Mouse (Mus musculus) embryonic facial prominence, embryonic 14.5 days (tissue): Measurements from ENCODE around the gene Heatr5a. TPM values are rescaled to one million over a fixed set of nuclear protein-coding genes. Genes with fewer than 3 reads are reported as not detected.

ENCODE experiments used
- ATAC-seq: fragments of 200-750 bp; cut with Nextera tagmentation; 2 replicates; pipeline ENCODE4 v1.8.0; 2017; ENCODE audit warnings: low read depth, moderate number of reproducible peaks, moderate TSS enrichment
- DNase-seq: peaks from one replicate; pipeline ENCODE4 v3.0.0-alpha.2; 2015; ENCODE audit warnings: low spot score
- H3K27ac ChIP-seq: fragments of 300-500 bp; sonication (generic); replicated peaks from 2 replicates; pipeline ENCODE4 v1.5.1; 2014; ENCODE audit warnings: low read depth, mild to moderate bottlenecking, low read length, moderate library complexity
- H3K27me3 ChIP-seq: fragments of 300-500 bp; sonication (generic); replicated peaks from 2 replicates; pipeline ENCODE4 v1.6.1; 2014; ENCODE audit warnings: low read length; ENCODE audit not compliant: control insufficient read depth, insufficient read depth
- H3K36me3 ChIP-seq: fragments of 300-500 bp; sonication (generic); 2 replicates; pipeline ENCODE4 v1.6.1; 2014; ENCODE audit warnings: low read length, mixed read lengths; ENCODE audit not compliant: control insufficient read depth, insufficient read depth
- H3K4me1 ChIP-seq: fragments of 300-500 bp; sonication (generic); 2 replicates; pipeline ENCODE4 v1.6.1; 2014; ENCODE audit warnings: antibody characterized with exemption, low read length; ENCODE audit not compliant: control insufficient read depth, insufficient read depth
- H3K4me2 ChIP-seq: fragments of 300-500 bp; sonication (generic); 2 replicates; pipeline ENCODE4 v1.6.1; 2014; ENCODE audit warnings: low read depth, mild to moderate bottlenecking, low read length, moderate library complexity, mixed read lengths
- H3K4me3 ChIP-seq: fragments of 300-500 bp; sonication (generic); 2 replicates; pipeline ENCODE4 v1.5.1; 2014; ENCODE audit warnings: low read depth, mild to moderate bottlenecking, low read length
- H3K9ac ChIP-seq: fragments of 300-500 bp; sonication (generic); 2 replicates; pipeline ENCODE4 v1.6.1; 2014; ENCODE audit warnings: low read depth, mild to moderate bottlenecking, low read length, moderate library complexity, mixed read lengths
- H3K9me3 ChIP-seq: fragments of 300-500 bp; sonication (generic); 2 replicates; pipeline ENCODE4 v1.6.1; 2016; ENCODE audit warnings: low read length; ENCODE audit not compliant: control insufficient read depth
- WGBS: fragments of 180-500 bp; shearing (Covaris S2); extraction: QIAGEN DNeasy Blood & Tissue Kit; methylation state at CpG from one replicate; pipeline ENCODE4 v1.1.7; 2014; 5-methylcytosine and 5-hydroxymethylcytosine counted together
- polyA plus RNA-seq: library from polyadenylated mRNA; unstranded; fragments of >200 nt; fragmentation: Nextera tagmentation; extraction: Ambion mirVana; gene quantifications from 2 replicates; pipeline ENCODE4 v1.2.1, GENCODE M21; 2014

Heatr5a gene
- polyA plus RNA-seq, 1 experiment from 2014 or later = 16.0 TPM

DNA sequence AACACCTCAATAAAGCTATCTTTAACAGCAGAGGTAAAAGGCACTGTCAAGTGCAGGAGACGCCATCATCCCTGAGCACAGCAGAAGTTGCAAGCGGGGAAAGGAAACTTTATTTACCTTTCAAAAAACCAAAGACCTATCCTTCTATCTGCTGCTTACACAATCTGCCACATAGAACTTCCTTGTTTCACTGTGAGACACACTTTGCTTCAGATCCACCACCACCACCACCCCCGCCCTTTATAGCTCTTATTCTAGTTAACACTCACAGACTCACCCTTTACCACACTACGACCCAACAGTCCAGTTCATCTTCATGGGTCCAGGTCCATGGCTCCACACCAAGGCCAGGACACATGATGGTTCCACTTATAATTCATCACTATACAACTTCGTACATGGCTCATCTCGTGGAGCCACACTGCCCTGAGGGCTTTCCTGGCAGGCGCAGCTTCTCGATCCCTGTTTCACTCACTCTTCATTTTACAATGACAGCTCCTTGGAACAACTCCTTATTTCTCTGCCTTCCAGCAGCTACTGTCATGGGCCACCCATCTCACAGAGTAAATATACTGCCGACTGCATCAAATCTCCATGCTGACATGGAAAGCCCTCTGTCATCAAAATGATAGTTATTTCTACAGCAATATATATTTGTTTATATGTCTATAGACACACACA, 3.1 kb downstream of the Heatr5a start:
- DNase-seq (no peak), ATAC-seq (no peak)
- Histone ChIP-seq H3K27ac (no peak overlapping the region), H3K4me2 (no peak overlapping the region), H3K36me3 (no peaks in the 10 kb centered on the region), H3K4me3 (no peak overlapping the region), H3K9ac (no peak overlapping the region), H3K27me3 (no peaks in the 10 kb centered on the region), H3K4me1 (0 out of 2 replicates have a peak, but pooled peaks cover 6% of the 10 kb centered on the region), H3K9me3 (0 out of 2 replicates have a peak, but pooled peaks cover 6% of the 10 kb centered on the region)
- 77% methylated on average over 9 of the region's 9 CpGs for WGBS

GRCm38 (mm10) chr12:51957626-51958025, 13.5 kb downstream of the Heatr5a start:
- Histone ChIP-seq H3K9me3 (no peaks in the 10 kb centered on the region), H3K27me3 (no peaks in the 10 kb centered on the region), H3K4me1 (no peaks in the 10 kb centered on the region), H3K27ac (no peak overlapping the region), H3K9ac (no peak overlapping the region), H3K4me3 (no peak overlapping the region), H3K36me3 (peaks cover 67% of the 10 kb centered on the region), H3K4me2 (no peak overlapping the region)
- DNase-seq (peak; percentile 21), ATAC-seq (no peak)
- 77% methylated on average over 6 of the region's 6 CpGs for WGBS

- H3K27ac ChIP-seq = no peak overlapping the region
- ATAC-seq (no peak), DNase-seq (no peak)
- H3K4me2 ChIP-seq = no peak overlapping the region
- no peak overlapping the region for H3K9ac ChIP-seq
- H3K4me1 ChIP-seq = no peaks in the 10 kb centered on the region
- peaks cover 82% of the 10 kb centered on the region for H3K36me3 ChIP-seq
- no peaks in the 10 kb centered on the region for H3K9me3 ChIP-seq
- no peaks in the 10 kb centered on the region for H3K27me3 ChIP-seq
- 84% methylated on average over 10 of the region's 10 CpGs for WGBS
- no peak overlapping the region for H3K4me3 ChIP-seq
Measured at GRCm38 (mm10) chr12:51952309-51952708, 18.8 kb downstream of the Heatr5a start.

DNA sequence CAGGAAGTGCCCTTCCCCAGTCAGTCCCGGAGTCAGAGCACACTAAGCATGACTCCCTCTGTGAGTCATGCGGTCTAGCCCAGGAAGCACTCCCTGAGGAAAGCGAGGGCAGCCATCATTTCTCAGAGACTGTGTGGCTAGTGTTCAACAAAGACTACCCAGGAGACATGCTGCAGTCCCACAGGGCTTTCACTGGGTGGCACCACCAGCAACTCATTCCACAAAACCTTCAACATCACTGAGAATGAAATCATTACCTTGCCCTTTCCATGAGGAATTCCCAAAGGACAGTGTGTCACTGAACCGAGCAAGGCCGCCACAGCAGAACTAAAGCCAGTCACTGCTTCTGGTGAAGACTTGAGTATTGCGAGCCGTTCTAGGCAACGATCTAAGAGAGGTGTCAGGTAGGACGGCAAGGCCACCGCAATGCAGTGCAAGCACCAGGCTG, 23.6 kb downstream of the Heatr5a start:
- DNase-seq (peak; percentile 8), ATAC-seq (no peak; the same call in 1 of the 2 replicates)
- 87% methylated on average over 10 of the region's 10 CpGs for WGBS
- no peak overlapping the region for H3K9ac ChIP-seq
- H3K36me3 ChIP-seq = peaks cover 89% of the 10 kb centered on the region
- H3K4me2 ChIP-seq = no peak overlapping the region
- no peak overlapping the region for H3K4me3 ChIP-seq
- H3K27ac ChIP-seq = no peak overlapping the region
- no peaks in the 10 kb centered on the region for H3K9me3 ChIP-seq
- H3K27me3 ChIP-seq = no peaks in the 10 kb centered on the region
- no peaks in the 10 kb centered on the region for H3K4me1 ChIP-seq

GRCm38 (mm10) chr12:51945331-51945730, 25.8 kb downstream of the Heatr5a start:
- no peaks in the 10 kb centered on the region for H3K4me1 ChIP-seq
- H3K36me3 ChIP-seq = peaks cover 76% of the 10 kb centered on the region
- H3K9me3 ChIP-seq = no peaks in the 10 kb centered on the region
- ATAC-seq (no peak), DNase-seq (no peak)
- H3K27me3 ChIP-seq = no peaks in the 10 kb centered on the region
- H3K9ac ChIP-seq = no peak overlapping the region
- H3K4me2 ChIP-seq = no peak overlapping the region
- WGBS = 90% methylated on average over 9 of the region's 9 CpGs
- H3K27ac ChIP-seq = no peak overlapping the region
- no peak overlapping the region for H3K4me3 ChIP-seq

- no peaks in the 10 kb centered on the region for H3K27me3 ChIP-seq
- no peaks in the 10 kb centered on the region for H3K4me1 ChIP-seq
- H3K36me3 ChIP-seq = peaks cover 64% of the 10 kb centered on the region
- no peak overlapping the region for H3K27ac ChIP-seq
- H3K9ac ChIP-seq = no peak overlapping the region
- no peak for ATAC-seq
- H3K4me3 ChIP-seq = no peak overlapping the region
- WGBS = 80% methylated on average over 4 of the region's 4 CpGs
- no peak overlapping the region for H3K4me2 ChIP-seq
- no peak for DNase-seq
- H3K9me3 ChIP-seq = no peaks in the 10 kb centered on the region
Measured at GRCm38 (mm10) chr12:51939848-51940247, 31.3 kb downstream of the Heatr5a start.

- Histone ChIP-seq H3K27me3 (no peaks in the 10 kb centered on the region), H3K4me3 (no peak overlapping the region), H3K36me3 (peaks cover 55% of the 10 kb centered on the region), H3K9me3 (no peaks in the 10 kb centered on the region), H3K9ac (no peak overlapping the region), H3K4me1 (no peaks in the 10 kb centered on the region), H3K27ac (no peak overlapping the region), H3K4me2 (no peak overlapping the region)
- peak; percentile 2 for DNase-seq
- WGBS = 80% methylated on average over 6 of the region's 6 CpGs
- no peak for ATAC-seq
Measured at GRCm38 (mm10) chr12:51937938-51938337, 33.2 kb downstream of the Heatr5a start.

DNA sequence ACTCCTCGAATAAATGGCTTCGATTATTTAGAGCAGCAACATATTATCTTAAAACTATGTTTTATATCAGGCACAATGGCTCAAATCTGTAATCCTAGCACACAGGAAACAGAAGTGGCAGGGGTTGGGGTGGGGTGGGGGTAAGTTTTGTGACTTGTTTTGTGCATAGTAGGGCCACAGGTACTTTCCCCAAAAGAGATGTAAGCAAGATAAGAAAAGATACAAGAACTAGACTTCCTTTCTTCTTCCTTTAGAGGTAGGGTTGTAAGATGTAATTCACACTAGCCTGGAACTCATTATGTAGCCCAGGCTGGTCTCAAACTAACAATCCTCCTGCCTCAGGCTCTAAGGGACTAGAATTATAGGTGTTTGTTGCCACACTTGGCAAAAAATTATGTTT, 41.5 kb downstream of the Heatr5a start:
- WGBS = 95% methylated on average over 2 of the region's 2 CpGs
- ATAC-seq = no peak
- no peak overlapping the region for H3K4me2 ChIP-seq
- no peaks in the 10 kb centered on the region for H3K27me3 ChIP-seq
- no peak overlapping the region for H3K4me3 ChIP-seq
- H3K36me3 ChIP-seq = peaks cover 32% of the 10 kb centered on the region
- no peaks in the 10 kb centered on the region for H3K4me1 ChIP-seq
- no peak for DNase-seq
- H3K9ac ChIP-seq = no peak overlapping the region
- H3K27ac ChIP-seq = no peak overlapping the region
- no peaks in the 10 kb centered on the region for H3K9me3 ChIP-seq

DNA sequence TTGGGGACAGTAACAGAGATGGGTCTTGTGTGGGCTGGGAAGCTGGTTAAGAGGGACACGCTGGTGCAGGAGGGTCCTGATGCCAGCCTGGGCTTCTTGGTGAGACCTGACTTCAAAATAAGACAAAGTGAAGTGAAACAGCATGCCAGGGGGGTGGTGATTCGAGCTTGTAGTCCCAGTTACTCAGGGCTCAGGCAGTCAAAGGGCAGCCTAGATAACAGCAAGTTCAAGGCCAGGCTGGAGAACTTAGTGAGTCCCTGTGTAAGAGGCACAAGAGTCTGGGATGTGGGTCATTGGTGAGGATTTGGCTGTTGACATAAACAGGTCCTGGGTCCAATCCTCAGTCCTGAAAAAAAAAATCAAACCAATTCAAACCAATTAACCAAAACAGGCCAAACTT, 53.9 kb downstream of the Heatr5a start:
- no peak overlapping the region for H3K27ac ChIP-seq
- 77% methylated on average over 2 of the region's 2 CpGs for WGBS
- H3K4me1 ChIP-seq = no peaks in the 10 kb centered on the region
- no peak for DNase-seq
- no peak overlapping the region for H3K9ac ChIP-seq
- H3K9me3 ChIP-seq = no peaks in the 10 kb centered on the region
- H3K36me3 ChIP-seq = peaks cover 65% of the 10 kb centered on the region
- no peak overlapping the region for H3K4me2 ChIP-seq
- H3K4me3 ChIP-seq = no peak overlapping the region
- no peak for ATAC-seq
- H3K27me3 ChIP-seq = no peaks in the 10 kb centered on the region
